In the genomic region with DNA sequence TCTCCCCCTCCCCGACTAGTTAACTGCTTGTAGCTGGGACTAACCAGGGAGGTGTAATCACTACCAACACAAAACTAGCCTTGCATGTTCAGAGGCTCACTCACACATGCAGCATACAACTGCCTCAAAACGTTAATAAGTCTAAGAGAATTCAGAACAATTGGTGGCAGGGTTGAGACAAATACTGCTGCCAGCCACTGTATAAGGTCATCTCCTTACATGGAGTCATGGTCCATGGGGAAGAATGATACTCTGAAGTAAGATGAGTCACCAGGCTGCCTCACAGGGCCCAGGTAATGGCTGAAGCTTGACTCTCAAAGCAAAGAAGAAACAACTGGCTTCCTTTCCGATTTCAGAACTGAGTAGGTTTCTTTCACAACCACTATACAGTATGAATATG, we compare ENCODE assay signal across 34 mouse cellular contexts.
"Had no signal": no experiment of that assay in that cellular context is flagged by ENCODE, and none has a peak within 500 bp of the region (broad histone marks: within the 10 kb centered on the region; RNA-seq: fewer than 3 reads in every experiment).

No protein-coding gene starts in this region.

- H3K9ac ChIP-seq: heart, embryonic 12.5 days; heart, embryonic 13.5 days; heart, embryonic 15.5 days; hindbrain, embryonic 13.5 days; hindbrain, embryonic 14.5 days; hindbrain, embryonic 15.5 days; intestine, embryonic 15.5 days; kidney, embryonic 15.5 days had no signal

- H3K4me3 ChIP-seq: heart, embryonic 12.5 days; heart, embryonic 13.5 days; heart, embryonic 15.5 days; hindbrain, embryonic 10.5 days; hindbrain, embryonic 13.5 days; hindbrain, embryonic 15.5 days; intestine, embryonic 15.5 days; kidney, embryonic 15.5 days; layer of hippocampus, adult 2 months; left cerebral cortex, adult 2 months had no signal

- H3K4me2 ChIP-seq: heart, embryonic 11.5 days; heart, embryonic 12.5 days; heart, embryonic 13.5 days; heart, embryonic 15.5 days; hindbrain, embryonic 13.5 days; hindbrain, embryonic 14.5 days; hindbrain, embryonic 15.5 days; intestine, embryonic 15.5 days; kidney, embryonic 15.5 days had no signal

- H3K36me3 ChIP-seq: heart, embryonic 12.5 days; heart, embryonic 13.5 days; heart, embryonic 15.5 days; hindbrain, embryonic 10.5 days; hindbrain, embryonic 13.5 days; hindbrain, embryonic 15.5 days; intestine, embryonic 15.5 days; kidney, embryonic 15.5 days had no signal

- H3K27me3 ChIP-seq: heart, embryonic 12.5 days; heart, embryonic 13.5 days; heart, embryonic 15.5 days; hindbrain, embryonic 13.5 days; hindbrain, embryonic 15.5 days; intestine, embryonic 15.5 days; kidney, embryonic 15.5 days had no signal

- DNase-seq: heart, postnatal 10 days; heart, postnatal 14 days; heart, postnatal 36 days; heart, postnatal 4 days; kidney, adult 11 months; kidney, adult 18-20 months; kidney, adult 2 months; kidney, adult 8-10 months; kidney, adult 9 months; kidney, postnatal 10 days; kidney, postnatal 14 days; kidney, postnatal 25 days; kidney, postnatal 36 days; kidney, postnatal 4 days; layer of hippocampus, adult 9-11 months; layer of hippocampus, postnatal 36 days had no signal

- H3K27ac ChIP-seq: heart, embryonic 13.5 days; heart, embryonic 15.5 days; hindbrain, embryonic 10.5 days; hindbrain, embryonic 13.5 days; hindbrain, embryonic 14.5 days; hindbrain, embryonic 15.5 days; hindbrain, postnatal 0 days; intestine, embryonic 15.5 days; kidney, embryonic 15.5 days; kidney, postnatal 0 days; layer of hippocampus, adult 2 months; left cerebral cortex, adult 2 months had no signal

- ATAC-seq: hindbrain, embryonic 16.5 days; hindbrain, postnatal 0 days; inflammation-experienced regulatory T-cells, adult 6 months; intestine, embryonic 15.5 days; intestine, embryonic 16.5 days; intestine, postnatal 0 days had no signal

- H3K4me1 ChIP-seq: heart, embryonic 12.5 days; heart, embryonic 13.5 days; heart, embryonic 15.5 days; hindbrain, embryonic 10.5 days; hindbrain, embryonic 13.5 days; hindbrain, embryonic 15.5 days; intestine, embryonic 15.5 days; kidney, embryonic 15.5 days had no signal

- H3K9me3 ChIP-seq: heart, embryonic 12.5 days; heart, embryonic 13.5 days; heart, embryonic 15.5 days; hindbrain, embryonic 10.5 days; hindbrain, embryonic 13.5 days; hindbrain, embryonic 15.5 days; intestine, embryonic 15.5 days; kidney, embryonic 15.5 days had no signal
